Mouse (Mus musculus): ENCODE data around the gene Ankrd65. TPM values are rescaled to one million over a fixed set of nuclear protein-coding genes. Genes with fewer than 3 reads are reported as not detected.

Gene Ankrd65
- polyA plus RNA-seq, 1 experiment from 2014 or later: not detected

- peaks cover 40% of the 10 kb centered on the region for H3K27me3 ChIP-seq (ENCODE audit: insufficient read depth, poor library complexity, severe bottlenecking)
- 59% methylated on average over 5 of the region's 5 CpGs for WGBS
- peak overlapping the region; percentile 66 for H3K4me3 ChIP-seq
- peak overlapping the region; percentile 92 for H3K27ac ChIP-seq
- H3K36me3 ChIP-seq: no peaks in the 10 kb centered on the region
- no peaks in the 10 kb centered on the region for H3K9me3 ChIP-seq
- no peak for DNase-seq (ENCODE audit: low spot score)
- peaks cover 23% of the 10 kb centered on the region for H3K4me1 ChIP-seq
These were observed 20.8 kb upstream of the Ankrd65 start for GRCm38 (mm10) chr4:155769496-155769879.

GRCm38 (mm10) chr4:155769880-155770512 is 20.2 kb upstream of the Ankrd65 start:
- Histone ChIP-seq H3K4me1 (peaks cover 29% of the 10 kb centered on the region), H3K4me3 (peak overlapping the region; percentile 66), H3K27ac (peak overlapping the region; percentile 92), H3K27me3 (ENCODE audit: insufficient read depth, poor library complexity, severe bottlenecking) (peaks cover 46% of the 10 kb centered on the region), H3K36me3 (no peaks in the 10 kb centered on the region), H3K9me3 (no peaks in the 10 kb centered on the region)
- peak; percentile 94 for DNase-seq (ENCODE audit: low spot score)
- WGBS: 0% methylated on average over 39 of the region's 39 CpGs

GRCm38 (mm10) chr4:155770626-155771025 is 19.6 kb upstream of the Ankrd65 start:
- Histone ChIP-seq H3K27ac (peak overlapping the region; percentile 92), H3K27me3 (ENCODE audit: insufficient read depth, poor library complexity, severe bottlenecking) (peaks cover 52% of the 10 kb centered on the region), H3K36me3 (no peaks in the 10 kb centered on the region), H3K9me3 (no peaks in the 10 kb centered on the region), H3K4me1 (peaks cover 35% of the 10 kb centered on the region), H3K4me3 (peak overlapping the region; percentile 66)
- DNase-seq (ENCODE audit: low spot score): no peak
- 43% methylated on average over 24 of the region's 24 CpGs for WGBS

GRCm38 (mm10) chr4:155771706-155772105 is 18.5 kb upstream of the Ankrd65 start:
- WGBS: 73% methylated on average over 2 of the region's 2 CpGs
- H3K27ac ChIP-seq: no peak overlapping the region

GRCm38 (mm10) chr4:155772786-155773185 is 17.5 kb upstream of the Ankrd65 start:
- no peaks in the 10 kb centered on the region for H3K36me3 ChIP-seq
- H3K27me3 ChIP-seq (ENCODE audit: insufficient read depth, poor library complexity, severe bottlenecking): peaks cover 56% of the 10 kb centered on the region
- no peaks in the 10 kb centered on the region for H3K9me3 ChIP-seq
- WGBS: 76% methylated on average over 13 of the region's 13 CpGs
- H3K4me1 ChIP-seq: peaks cover 50% of the 10 kb centered on the region
- H3K4me3 ChIP-seq: no peak overlapping the region
- DNase-seq (ENCODE audit: low spot score): no peak
- no peak overlapping the region for H3K27ac ChIP-seq

More at GRCm38 (mm10) chr4:155771706-155772105, 18.5 kb upstream of the Ankrd65 start:
- Histone ChIP-seq H3K9me3 (no peaks in the 10 kb centered on the region), H3K4me3 (no peak overlapping the region), H3K27me3 (ENCODE audit: insufficient read depth, poor library complexity, severe bottlenecking) (peaks cover 56% of the 10 kb centered on the region), H3K4me1 (peaks cover 42% of the 10 kb centered on the region), H3K36me3 (no peaks in the 10 kb centered on the region)
- DNase-seq (ENCODE audit: low spot score): no peak

GRCm38 (mm10) chr4:155773335-155774078 is 16.7 kb upstream of the Ankrd65 start:
- H3K9me3 ChIP-seq: no peaks in the 10 kb centered on the region
- DNase-seq (ENCODE audit: low spot score): no peak
- H3K36me3 ChIP-seq: no peaks in the 10 kb centered on the region
- H3K4me1 ChIP-seq: peaks cover 52% of the 10 kb centered on the region
- 41% methylated on average over 5 of the region's 5 CpGs for WGBS
- peak overlapping the region; percentile 59 for H3K4me3 ChIP-seq
- H3K27me3 ChIP-seq (ENCODE audit: insufficient read depth, poor library complexity, severe bottlenecking): peaks cover 56% of the 10 kb centered on the region
- peak overlapping the region; percentile 64; the same call in 1 of the 2 replicates for H3K27ac ChIP-seq

- Histone ChIP-seq H3K27me3 (ENCODE audit: insufficient read depth, poor library complexity, severe bottlenecking) (peaks cover 56% of the 10 kb centered on the region), H3K36me3 (no peaks in the 10 kb centered on the region), H3K27ac (peak within 1 kb of the TSS; percentile 64), H3K9me3 (no peaks in the 10 kb centered on the region), H3K4me3 (peak within 1 kb of the TSS; percentile 59), H3K4me1 (peaks cover 52% of the 10 kb centered on the region)
- WGBS: 3% methylated on average over 35 of the region's 35 CpGs
- peak; percentile 94 for DNase-seq (ENCODE audit: low spot score)
These were observed 15.9 kb upstream of the Ankrd65 start, which contains the start of gene Vwa1 for GRCm38 (mm10) chr4:155774280-155774754. Vwa1 (minus strand) TSS chr4:155774698.

GRCm38 (mm10) chr4:155774971-155775740 is 15.1 kb upstream of the Ankrd65 start:
- H3K36me3 ChIP-seq: no peaks in the 10 kb centered on the region
- whole genome bisulfite sequencing: 52% methylated on average over 9 of the region's 9 CpGs
- H3K9me3 ChIP-seq: no peaks in the 10 kb centered on the region
- peak overlapping the region; percentile 59; the same call in 1 of the 2 replicates for H3K4me3 ChIP-seq
- H3K4me1 ChIP-seq: peaks cover 48% of the 10 kb centered on the region
- peak overlapping the region; percentile 59; the same call in 1 of the 2 replicates for H3K27ac ChIP-seq
- no peak for DNase-seq (ENCODE audit: low spot score)
- H3K27me3 ChIP-seq (ENCODE audit: insufficient read depth, poor library complexity, severe bottlenecking): peaks cover 56% of the 10 kb centered on the region

GRCm38 (mm10) chr4:155775855-155776254 is 14.4 kb upstream of the Ankrd65 start:
- Histone ChIP-seq H3K4me1 (peaks cover 44% of the 10 kb centered on the region), H3K27ac (peak overlapping the region; percentile 30; the same call in 1 of the 2 replicates), H3K27me3 (ENCODE audit: insufficient read depth, poor library complexity, severe bottlenecking) (peaks cover 52% of the 10 kb centered on the region), H3K36me3 (no peaks in the 10 kb centered on the region), H3K4me3 (no peak overlapping the region), H3K9me3 (no peaks in the 10 kb centered on the region)
- WGBS: 74% methylated on average over 3 of the region's 3 CpGs
- no peak for DNase-seq (ENCODE audit: low spot score)

- DNase-seq (ENCODE audit: low spot score): no peak
- 42% methylated on average over 2 of the region's 2 CpGs for WGBS
- H3K4me1 ChIP-seq: peaks cover 47% of the 10 kb centered on the region
- no peaks in the 10 kb centered on the region for H3K9me3 ChIP-seq
- no peak overlapping the region for H3K4me3 ChIP-seq
- no peaks in the 10 kb centered on the region for H3K36me3 ChIP-seq
- H3K27ac ChIP-seq: no peak overlapping the region
- peaks cover 42% of the 10 kb centered on the region for H3K27me3 ChIP-seq (ENCODE audit: insufficient read depth, poor library complexity, severe bottlenecking)
These were observed 13.4 kb upstream of the Ankrd65 start for GRCm38 (mm10) chr4:155776704-155777335.

- H3K4me3 ChIP-seq: no peak overlapping the region
- H3K36me3 ChIP-seq: no peaks in the 10 kb centered on the region
- no peak overlapping the region for H3K27ac ChIP-seq
- WGBS: 75% methylated on average over 2 of the region's 2 CpGs
- peaks cover 47% of the 10 kb centered on the region for H3K4me1 ChIP-seq
- peaks cover 32% of the 10 kb centered on the region for H3K27me3 ChIP-seq (ENCODE audit: insufficient read depth, poor library complexity, severe bottlenecking)
- DNase-seq (ENCODE audit: low spot score): no peak
- H3K9me3 ChIP-seq: no peaks in the 10 kb centered on the region
These were observed 12.4 kb upstream of the Ankrd65 start for GRCm38 (mm10) chr4:155777816-155778215.

- no peak overlapping the region for H3K4me3 ChIP-seq
- H3K27me3 ChIP-seq (ENCODE audit: insufficient read depth, poor library complexity, severe bottlenecking): peaks cover 15% of the 10 kb centered on the region
- H3K27ac ChIP-seq: no peak overlapping the region; the same call in 1 of the 2 replicates
- peaks cover 45% of the 10 kb centered on the region for H3K4me1 ChIP-seq
- no peaks in the 10 kb centered on the region for H3K9me3 ChIP-seq
- H3K36me3 ChIP-seq: no peaks in the 10 kb centered on the region
- whole genome bisulfite sequencing: 84% methylated on average over 4 of the region's 4 CpGs
- DNase-seq (ENCODE audit: low spot score): no peak
These were observed 10.7 kb upstream of the Ankrd65 start for GRCm38 (mm10) chr4:155779498-155779897.

Data from heart, embryonic 10.5 days (tissue).